Mouse (Mus musculus) neutrophil, adult 59 days (primary cell): ENCODE results near the gene Rapgef5. TPM values are rescaled to one million over a fixed set of nuclear protein-coding genes. Genes with fewer than 3 reads are reported as not detected.

Source experiments
- total RNA-seq, 2 experiments: library from RNA; stranded (reverse); gene quantifications; 1 replicate in 1 of 2; 2 replicates in 1 of 2; pipeline ENCODE4 v1.2.4; 2023

Rapgef5 gene
- 1 to 10 TPM; 1.1 to 2.5 TPM for total RNA-seq

GRCm38 (mm10) chr12:117516179-117516578 is at the start of gene Rapgef5:
Gene Rapgef5, plus strand, starts transcription at chr12:117516479.

DNA sequence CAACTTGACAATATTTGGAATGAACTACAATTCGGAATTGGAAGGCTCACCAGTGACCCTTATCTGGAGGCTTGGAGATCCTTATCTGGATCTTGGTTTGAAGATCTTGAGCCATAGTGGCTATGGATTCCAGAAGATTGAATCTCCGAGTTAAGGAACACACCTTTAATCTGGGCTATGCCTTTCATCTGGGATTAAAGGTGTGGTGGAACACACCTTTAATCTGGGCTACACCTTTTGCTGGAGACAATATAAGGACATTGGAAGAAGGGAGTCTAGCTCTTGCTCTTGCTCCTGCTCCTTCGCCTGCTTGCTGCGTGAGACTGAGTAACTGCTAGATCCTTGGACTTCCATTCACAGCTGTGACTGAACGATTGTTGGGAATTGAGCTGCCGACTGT is 287.7 kb downstream of the Rapgef5 start, which contains the start of gene Cdca7l:
Gene Cdca7l, plus strand, starts transcription at position 301 of the 400 bp plus-strand sequence.

